Mouse (Mus musculus) E14TG2a.4 (cell line): Measurements from ENCODE around the gene Sdhc.

Source experiments
- CTCF ChIP-seq: conservative IDR thresholded peaks from 2 replicates; pipeline ENCODE4 v1.5.1; 2014; ENCODE audit warnings: low read length
- NANOG ChIP-seq: IDR thresholded peaks from 2 replicates; pipeline ENCODE4 v1.6.1; 2014; ENCODE audit warnings: borderline replicate concordance, low read length, mixed read lengths
- POU5F1 ChIP-seq: IDR thresholded peaks from 2 replicates; pipeline ENCODE4 v1.6.1; 2014; ENCODE audit warnings: low read length, borderline replicate concordance

- TF ChIP-seq CTCF, result no peak
- TF ChIP-seq NANOG, result no peak
- TF ChIP-seq POU5F1, result no peak
Measured at GRCm38 (mm10) chr1:171119405-171119804, 31.0 kb downstream of the Sdhc start.
